Mouse (Mus musculus) kidney, adult 10 weeks (tissue): ENCODE results near the gene Sytl4. TPM values are rescaled to one million over a fixed set of nuclear protein-coding genes. Genes with fewer than 3 reads are reported as not detected.

ENCODE experiments used
- polyA plus RNA-seq: library from polyadenylated mRNA; stranded (reverse); fragments of 350-450 nt; fragmentation: Illumina TruSeq; extraction: RNeasy Lipid Tissue Mini Kit (QIAGEN cat#74804); gene quantifications from one replicate; pipeline ENCODE4 v1.2.3, GENCODE M21; 2014; ENCODE audit warnings: low read depth, low replicate concordance

Sytl4 gene
- polyA plus RNA-seq = 10.2 TPM

GRCm38 (mm10) chrX:133981231-133982002 lies at the start of gene Sytl4:
Gene Sytl4 (minus strand): TSS chrX:133981812.

GRCm38 (mm10) chrX:133908261-133908660 lies 73.4 kb downstream of the Sytl4 start, which contains the start of gene Srpx2:
Gene Srpx2 (plus strand): TSS chrX:133908426.

GRCm38 (mm10) chrX:133898014-133898542 lies 83.5 kb downstream of the Sytl4 start, which contains the start of gene Tspan6:
Gene Tspan6 (minus strand): TSS chrX:133898429.

Other genes starting within 250 kb of the Sytl4 start
- not detected for gene Tnmd, start 130.8 kb downstream of the Sytl4 start, polyA plus RNA-seq
- 36.1 TPM for gene Tspan6, start 83.4 kb downstream of the Sytl4 start, polyA plus RNA-seq
- gene Srpx2, start 73.4 kb downstream of the Sytl4 start, polyA plus RNA-seq = 4.1 TPM
- gene Cstf2, start 77.4 kb upstream of the Sytl4 start, polyA plus RNA-seq = 43.6 TPM
- 0.57 TPM for gene Xkrx, start 180.3 kb upstream of the Sytl4 start, polyA plus RNA-seq
- not detected for gene Arl13a, start 205.7 kb upstream of the Sytl4 start, polyA plus RNA-seq
- gene Nox1, start 240.1 kb upstream of the Sytl4 start, polyA plus RNA-seq = not detected